Mouse (Mus musculus): ENCODE results near the gene Tecta. TPM values are rescaled to one million over a fixed set of nuclear protein-coding genes. Genes with fewer than 3 reads are reported as not detected.

The Tecta gene
- polyA plus RNA-seq (2014; fragmentation: Nextera tagmentation; extraction: Ambion mirVana): 0.24 and 0.43 TPM in 2 replicates

DNA sequence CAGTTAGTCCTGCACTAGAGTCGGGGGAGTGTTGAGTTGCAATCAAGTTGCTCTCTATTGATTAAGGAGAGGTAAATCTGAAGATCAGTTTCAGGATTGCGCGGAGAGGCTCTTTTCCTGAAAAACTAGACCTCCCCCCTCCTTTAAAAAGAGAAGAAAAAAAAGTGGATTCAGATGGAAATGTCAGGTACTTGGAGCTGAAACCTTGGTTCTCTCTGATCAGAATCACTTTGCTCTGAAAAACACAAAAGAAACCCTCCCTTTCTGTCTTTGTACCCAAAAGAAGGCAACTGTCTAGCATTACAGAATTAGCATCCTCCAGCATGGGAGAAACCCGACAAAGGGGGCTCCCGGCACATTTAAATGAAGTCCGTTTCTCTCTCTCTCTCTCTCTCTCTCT lies at the start of gene Tecta:
Gene Tecta, minus strand, starts transcription at position 101 of the 400 bp plus-strand sequence.
- H3K9me3 ChIP-seq (ENCODE audit: control insufficient read depth, low read length): no peaks in the 10 kb centered on the region
- peaks cover under 1% of the 10 kb centered on the region; the same call in 1 of the 2 replicates for H3K4me1 ChIP-seq (ENCODE audit: control insufficient read depth, insufficient read depth, low read length)
- no peaks in the 10 kb centered on the region for H3K36me3 ChIP-seq (ENCODE audit: control insufficient read depth, insufficient read depth, low read length)
- H3K4me3 ChIP-seq (ENCODE audit: low read length): no peak within 1 kb of the TSS
- H3K27ac ChIP-seq (ENCODE audit: low read depth, low read length): no peak within 1 kb of the TSS
- ATAC-seq (ENCODE audit: low FRiP score, low TSS enrichment): no peak
- H3K27me3 ChIP-seq (ENCODE audit: control insufficient read depth, insufficient read depth, low read length): no peaks in the 10 kb centered on the region
- 66% methylated on average over 6 of the region's 6 CpGs for WGBS
- no peak within 1 kb of the TSS for H3K4me2 ChIP-seq (replicated peaks; ENCODE audit: low read depth, low read length)
- H3K9ac ChIP-seq (ENCODE audit: low read depth, low read length): no peak within 1 kb of the TSS

DNA sequence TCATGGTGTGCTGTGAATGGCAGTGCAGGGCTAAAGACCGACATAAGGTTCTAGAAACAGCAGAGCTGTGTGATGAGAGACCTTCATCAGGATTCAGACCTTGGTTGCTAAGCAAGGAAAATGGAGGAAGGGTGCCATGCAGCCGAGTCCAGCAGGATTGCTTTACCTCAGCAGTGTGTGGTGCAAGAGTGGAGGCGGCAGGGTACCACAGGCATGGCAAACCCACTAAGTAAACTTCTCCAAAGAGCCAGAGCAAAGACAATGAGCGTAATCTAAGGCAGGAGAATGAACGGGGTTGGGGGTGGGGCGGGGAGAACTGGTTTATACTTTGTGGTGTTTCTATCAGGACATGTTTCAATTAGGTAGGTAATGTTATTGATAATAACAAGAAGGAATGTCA lies 49.3 kb upstream of the Tecta start:
- Histone ChIP-seq H3K9ac (ENCODE audit: low read depth, low read length) (no peak overlapping the region), H3K36me3 (ENCODE audit: control insufficient read depth, insufficient read depth, low read length) (peaks cover 41% of the 10 kb centered on the region), H3K4me1 (ENCODE audit: control insufficient read depth, insufficient read depth, low read length) (no peaks in the 10 kb centered on the region), H3K27ac (ENCODE audit: low read depth, low read length) (no peak overlapping the region), H3K4me2 (replicated peaks; ENCODE audit: low read depth, low read length) (no peak overlapping the region), H3K9me3 (ENCODE audit: control insufficient read depth, low read length) (no peaks in the 10 kb centered on the region), H3K4me3 (ENCODE audit: low read length) (no peak overlapping the region), H3K27me3 (ENCODE audit: control insufficient read depth, insufficient read depth, low read length) (no peaks in the 10 kb centered on the region)
- no peak for ATAC-seq (ENCODE audit: low FRiP score, low TSS enrichment)
- 90% methylated on average over 6 of the region's 6 CpGs for WGBS

DNA sequence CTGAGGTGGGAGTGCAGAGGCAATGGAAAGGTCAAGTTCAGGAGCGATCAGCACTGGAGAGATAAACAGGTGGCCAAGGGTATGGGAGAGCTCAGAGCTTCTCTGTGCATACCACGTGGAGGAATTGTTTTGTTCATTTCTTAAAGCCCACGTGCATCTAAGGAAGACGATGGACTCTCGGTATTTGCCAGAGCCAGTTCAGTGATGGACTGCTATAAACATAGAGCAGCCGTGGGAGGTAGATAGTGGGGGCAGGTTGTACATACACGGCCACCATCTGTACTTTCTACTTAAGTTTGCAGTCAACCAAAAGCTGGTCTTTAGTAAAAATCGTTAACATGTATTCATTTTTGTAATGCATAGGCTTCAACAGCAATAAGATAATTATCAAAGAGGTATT lies 42.4 kb upstream of the Tecta start:
- Histone ChIP-seq H3K4me1 (ENCODE audit: control insufficient read depth, insufficient read depth, low read length) (no peaks in the 10 kb centered on the region), H3K36me3 (ENCODE audit: control insufficient read depth, insufficient read depth, low read length) (peaks cover 63% of the 10 kb centered on the region), H3K27me3 (ENCODE audit: control insufficient read depth, insufficient read depth, low read length) (no peaks in the 10 kb centered on the region), H3K4me3 (ENCODE audit: low read length) (no peak overlapping the region), H3K27ac (ENCODE audit: low read depth, low read length) (no peak overlapping the region), H3K9ac (ENCODE audit: low read depth, low read length) (no peak overlapping the region), H3K9me3 (ENCODE audit: control insufficient read depth, low read length) (no peaks in the 10 kb centered on the region), H3K4me2 (replicated peaks; ENCODE audit: low read depth, low read length) (no peak overlapping the region)
- WGBS: 90% methylated on average over 8 of the region's 8 CpGs
- ATAC-seq (ENCODE audit: low FRiP score, low TSS enrichment): no peak

DNA sequence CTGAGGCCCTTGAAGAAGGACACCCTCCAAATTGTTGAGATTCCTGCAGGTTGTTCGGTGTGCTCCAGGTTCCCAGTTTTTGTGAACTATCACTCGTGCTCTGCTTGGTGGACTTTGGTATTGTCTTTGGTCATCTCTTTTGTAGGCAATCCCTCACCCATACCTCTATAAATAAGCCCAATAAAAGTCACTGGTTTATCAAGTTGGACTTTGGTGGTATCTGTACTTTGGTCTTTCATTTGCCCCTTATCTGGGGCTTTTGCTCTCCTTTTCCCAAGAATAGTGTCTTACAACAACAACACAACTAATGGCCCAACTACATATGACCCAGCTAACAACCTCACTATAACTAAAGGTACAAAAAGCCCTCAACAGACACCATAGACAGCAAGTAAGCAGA lies 41.5 kb upstream of the Tecta start:
- Histone ChIP-seq H3K4me3 (ENCODE audit: low read length) (no peak overlapping the region), H3K9ac (ENCODE audit: low read depth, low read length) (no peak overlapping the region), H3K27me3 (ENCODE audit: control insufficient read depth, insufficient read depth, low read length) (no peaks in the 10 kb centered on the region), H3K9me3 (ENCODE audit: control insufficient read depth, low read length) (no peaks in the 10 kb centered on the region), H3K4me1 (ENCODE audit: control insufficient read depth, insufficient read depth, low read length) (no peaks in the 10 kb centered on the region), H3K4me2 (replicated peaks; ENCODE audit: low read depth, low read length) (no peak overlapping the region), H3K27ac (ENCODE audit: low read depth, low read length) (no peak overlapping the region), H3K36me3 (ENCODE audit: control insufficient read depth, insufficient read depth, low read length) (peaks cover 68% of the 10 kb centered on the region)
- WGBS: 92% methylated on average over 2 of the region's 2 CpGs
- no peak for ATAC-seq (ENCODE audit: low FRiP score, low TSS enrichment)

DNA sequence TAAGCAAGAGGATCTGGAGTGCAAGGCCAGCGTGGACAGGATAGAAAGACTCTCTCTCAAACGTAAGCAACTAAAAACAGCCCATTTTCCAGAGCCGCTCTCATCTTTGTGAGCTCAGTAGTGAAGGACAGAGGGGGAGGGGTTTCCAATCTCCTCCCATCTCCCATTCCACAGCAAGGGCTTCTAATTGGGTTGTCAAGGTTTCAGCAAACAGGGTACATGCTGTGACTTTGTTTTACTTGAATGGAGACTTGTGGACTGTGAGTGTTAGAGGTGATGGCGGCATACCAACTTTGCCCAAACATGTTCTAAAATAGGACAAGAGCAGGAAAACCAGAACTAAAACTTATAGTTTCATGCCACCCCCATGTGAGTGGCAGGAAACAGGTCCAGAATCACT lies 39.7 kb upstream of the Tecta start:
- no peak overlapping the region for H3K27ac ChIP-seq (ENCODE audit: low read depth, low read length)
- H3K9ac ChIP-seq (ENCODE audit: low read depth, low read length): no peak overlapping the region
- 78% methylated on average over 4 of the region's 4 CpGs for WGBS
- H3K4me2 ChIP-seq (replicated peaks; ENCODE audit: low read depth, low read length): no peak overlapping the region
- no peak for ATAC-seq (ENCODE audit: low FRiP score, low TSS enrichment)
- no peaks in the 10 kb centered on the region for H3K27me3 ChIP-seq (ENCODE audit: control insufficient read depth, insufficient read depth, low read length)
- no peak overlapping the region for H3K4me3 ChIP-seq (ENCODE audit: low read length)
- no peaks in the 10 kb centered on the region for H3K9me3 ChIP-seq (ENCODE audit: control insufficient read depth, low read length)
- H3K36me3 ChIP-seq (ENCODE audit: control insufficient read depth, insufficient read depth, low read length): peaks cover 73% of the 10 kb centered on the region
- H3K4me1 ChIP-seq (ENCODE audit: control insufficient read depth, insufficient read depth, low read length): no peaks in the 10 kb centered on the region

DNA sequence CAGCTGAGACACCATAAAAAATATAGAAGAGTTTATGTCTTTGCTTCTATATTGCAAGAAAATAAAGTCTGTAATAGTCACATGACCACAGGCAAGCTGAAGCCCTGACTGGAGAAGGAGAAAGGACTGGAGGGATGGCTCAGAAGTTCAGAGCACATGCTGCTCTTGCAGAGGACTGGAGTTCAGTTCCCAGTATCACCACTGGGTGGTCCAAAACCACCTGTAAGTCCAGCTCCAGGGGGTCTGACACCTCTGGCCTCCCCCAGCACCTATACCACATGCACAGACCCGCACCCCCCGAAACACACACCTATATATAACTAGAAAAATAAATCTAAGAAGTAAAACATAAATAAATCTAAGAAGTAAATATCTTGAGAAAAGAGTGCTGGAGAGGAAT lies 32.4 kb upstream of the Tecta start:
- Histone ChIP-seq H3K27ac (ENCODE audit: low read depth, low read length) (no peak overlapping the region), H3K4me1 (ENCODE audit: control insufficient read depth, insufficient read depth, low read length) (no peaks in the 10 kb centered on the region), H3K4me3 (ENCODE audit: low read length) (no peak overlapping the region), H3K36me3 (ENCODE audit: control insufficient read depth, insufficient read depth, low read length) (peaks cover 38% of the 10 kb centered on the region), H3K4me2 (replicated peaks; ENCODE audit: low read depth, low read length) (no peak overlapping the region), H3K9ac (ENCODE audit: low read depth, low read length) (no peak overlapping the region), H3K9me3 (ENCODE audit: control insufficient read depth, low read length) (no peaks in the 10 kb centered on the region), H3K27me3 (ENCODE audit: control insufficient read depth, insufficient read depth, low read length) (no peaks in the 10 kb centered on the region)
- no peak for ATAC-seq (ENCODE audit: low FRiP score, low TSS enrichment)
- WGBS: 95% methylated on average over 2 of the region's 2 CpGs

DNA sequence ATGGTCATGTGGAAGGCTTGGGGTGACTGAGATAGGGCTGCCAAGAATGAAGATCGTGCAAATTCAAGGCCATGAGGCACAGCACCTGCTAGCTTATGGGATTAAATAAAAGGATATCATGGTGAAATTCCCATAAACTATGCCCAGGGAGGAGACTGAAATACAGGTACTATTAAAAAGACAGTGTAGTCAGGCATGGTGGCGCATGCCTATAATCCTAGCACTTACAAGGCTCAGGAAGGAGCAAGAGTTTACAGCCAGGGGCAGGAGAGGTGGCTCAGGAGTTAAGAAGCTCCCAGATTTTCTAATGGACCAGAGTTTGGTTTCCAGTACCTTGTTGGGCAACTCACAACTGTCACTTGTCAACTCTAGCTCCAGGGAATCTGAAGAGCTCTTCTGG lies 31.9 kb upstream of the Tecta start:
- ATAC-seq (ENCODE audit: low FRiP score, low TSS enrichment): no peak
- Histone ChIP-seq H3K4me3 (ENCODE audit: low read length) (no peak overlapping the region), H3K9me3 (ENCODE audit: control insufficient read depth, low read length) (no peaks in the 10 kb centered on the region), H3K36me3 (ENCODE audit: control insufficient read depth, insufficient read depth, low read length) (peaks cover 34% of the 10 kb centered on the region), H3K27me3 (ENCODE audit: control insufficient read depth, insufficient read depth, low read length) (no peaks in the 10 kb centered on the region), H3K27ac (ENCODE audit: low read depth, low read length) (no peak overlapping the region), H3K9ac (ENCODE audit: low read depth, low read length) (no peak overlapping the region), H3K4me2 (replicated peaks; ENCODE audit: low read depth, low read length) (no peak overlapping the region), H3K4me1 (ENCODE audit: control insufficient read depth, insufficient read depth, low read length) (no peaks in the 10 kb centered on the region)
- 94% methylated on average over 2 of the region's 2 CpGs for WGBS

DNA sequence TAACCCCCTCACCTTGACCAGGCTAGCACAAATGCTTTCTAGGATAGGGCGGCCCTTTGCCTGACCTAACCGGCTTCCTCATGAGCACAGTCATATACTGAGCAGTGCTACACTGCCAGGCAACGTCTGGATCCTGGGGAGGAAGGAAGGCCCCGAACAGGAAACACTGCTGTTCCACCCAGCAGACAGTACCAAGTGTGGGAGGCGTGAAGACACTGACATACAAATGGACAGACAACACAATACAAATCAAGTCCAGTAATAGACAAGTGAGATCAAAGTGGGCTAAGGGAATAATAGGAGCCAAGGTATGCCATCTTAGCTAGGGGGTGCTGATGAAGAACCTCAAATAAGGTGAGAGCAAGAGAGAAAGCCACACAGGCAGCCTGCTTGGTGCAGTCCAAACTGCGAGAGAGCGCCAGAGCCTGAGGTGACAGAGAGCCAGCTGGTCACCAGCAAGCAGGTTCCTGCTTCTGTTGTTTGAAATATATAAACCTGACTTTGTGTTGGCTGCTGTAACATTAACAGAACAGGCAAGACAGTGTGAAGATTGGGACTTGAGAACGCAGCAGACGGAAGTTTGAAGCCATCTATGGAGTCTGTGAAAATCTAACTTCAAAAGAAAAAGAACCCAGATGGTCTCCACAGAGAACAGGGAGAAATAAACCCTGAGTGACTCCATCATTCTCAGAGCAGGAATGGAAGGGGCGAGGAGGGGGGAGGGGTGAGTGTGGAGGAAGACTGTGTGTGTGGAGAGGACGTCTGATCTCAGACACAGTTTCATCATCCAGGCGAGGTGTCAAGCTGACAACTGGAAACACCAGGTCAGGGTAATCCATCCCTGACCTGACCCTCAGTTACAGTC lies 28.6 kb upstream of the Tecta start:
- Histone ChIP-seq H3K27me3 (ENCODE audit: control insufficient read depth, insufficient read depth, low read length) (no peaks in the 10 kb centered on the region), H3K9me3 (ENCODE audit: control insufficient read depth, low read length) (no peaks in the 10 kb centered on the region), H3K9ac (ENCODE audit: low read depth, low read length) (no peak overlapping the region), H3K4me3 (ENCODE audit: low read length) (no peak overlapping the region), H3K36me3 (ENCODE audit: control insufficient read depth, insufficient read depth, low read length) (peaks cover 20% of the 10 kb centered on the region), H3K4me2 (replicated peaks; ENCODE audit: low read depth, low read length) (no peak overlapping the region), H3K27ac (ENCODE audit: low read depth, low read length) (no peak overlapping the region), H3K4me1 (ENCODE audit: control insufficient read depth, insufficient read depth, low read length) (no peaks in the 10 kb centered on the region)
- no peak for ATAC-seq (ENCODE audit: low FRiP score, low TSS enrichment)
- WGBS: 59% methylated on average over 12 of the region's 12 CpGs

DNA sequence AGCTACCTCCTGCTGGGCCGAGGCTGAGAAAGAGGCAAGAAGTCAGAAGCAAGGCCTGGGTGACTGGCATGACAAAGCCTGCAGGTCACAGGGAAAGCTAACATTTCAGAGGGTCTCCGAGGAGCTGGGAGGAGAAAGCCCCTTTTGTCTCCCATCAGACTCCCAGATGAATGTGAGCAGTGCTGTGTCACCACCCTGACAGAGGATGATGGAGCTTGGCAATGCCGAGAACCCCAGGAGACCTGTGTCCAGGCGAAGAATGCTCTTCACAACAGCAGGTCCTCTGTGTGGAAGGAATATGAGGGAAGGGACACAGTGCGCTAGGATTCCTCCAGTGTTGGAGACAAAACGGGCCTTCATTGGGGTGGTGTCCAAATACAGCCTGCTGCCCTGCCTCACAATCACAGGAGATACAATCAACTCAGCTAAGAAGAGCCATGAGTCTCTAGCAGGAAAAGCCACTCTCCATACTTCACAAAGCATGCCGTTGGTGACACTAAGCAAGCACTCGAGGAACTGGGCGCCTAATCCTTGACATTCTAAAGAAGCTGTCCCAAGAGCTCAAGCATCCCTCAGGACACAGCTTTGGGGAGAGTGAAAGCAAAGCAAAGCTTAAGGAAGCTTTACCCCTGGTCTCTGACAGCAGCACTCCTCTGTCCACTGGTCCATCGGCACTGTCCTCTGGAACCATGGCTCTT lies 27.1 kb upstream of the Tecta start:
- no peaks in the 10 kb centered on the region for H3K9me3 ChIP-seq (ENCODE audit: control insufficient read depth, low read length)
- no peak overlapping the region for H3K27ac ChIP-seq (ENCODE audit: low read depth, low read length)
- no peak overlapping the region for H3K4me2 ChIP-seq (replicated peaks; ENCODE audit: low read depth, low read length)
- no peak overlapping the region for H3K4me3 ChIP-seq (ENCODE audit: low read length)
- H3K4me1 ChIP-seq (ENCODE audit: control insufficient read depth, insufficient read depth, low read length): no peaks in the 10 kb centered on the region
- H3K36me3 ChIP-seq (ENCODE audit: control insufficient read depth, insufficient read depth, low read length): peaks cover 16% of the 10 kb centered on the region
- WGBS: 84% methylated on average over 10 of the region's 10 CpGs
- H3K27me3 ChIP-seq (ENCODE audit: control insufficient read depth, insufficient read depth, low read length): no peaks in the 10 kb centered on the region
- no peak overlapping the region for H3K9ac ChIP-seq (ENCODE audit: low read depth, low read length)
- no peak for ATAC-seq (ENCODE audit: low FRiP score, low TSS enrichment)
